Comparison of ENCODE assay signal across 10 mouse cellular contexts in the genomic region with DNA sequence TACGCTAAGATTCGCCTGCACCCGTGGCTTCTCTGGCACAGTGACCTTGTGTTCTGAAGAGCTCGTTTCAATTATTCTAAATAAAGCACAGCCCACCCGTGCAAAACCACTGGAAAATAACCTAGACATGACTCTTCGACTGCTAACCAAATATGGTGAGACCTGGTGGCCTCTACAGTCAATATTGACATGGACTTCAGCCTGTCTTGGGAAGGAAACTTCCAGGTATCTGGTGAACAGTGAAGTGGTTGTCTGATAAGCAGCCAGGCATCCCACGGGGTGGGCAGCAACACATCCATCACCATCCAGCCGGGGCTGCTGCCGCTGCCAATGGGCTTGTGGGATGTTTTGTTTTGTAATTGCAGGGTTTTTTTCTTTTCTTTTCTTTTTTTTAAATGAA. TPM values are rescaled to one million over a fixed set of nuclear protein-coding genes. Genes with fewer than 3 reads are reported as not detected.
"Had no signal": no experiment of that assay in that cellular context is flagged by ENCODE, and none has a peak within 500 bp of the region (broad histone marks: within the 10 kb centered on the region; RNA-seq: fewer than 3 reads in every experiment).

No protein-coding gene starts in this region.

- H3K4me3 ChIP-seq: left cerebral cortex, adult 2 months; limb, embryonic 10.5 days; liver, embryonic 13.5 days; midbrain, embryonic 13.5 days; myocyte had no signal

- H3K4me2 ChIP-seq: liver, embryonic 13.5 days; midbrain, embryonic 13.5 days had no signal

- H3K36me3 ChIP-seq: limb, embryonic 10.5 days; liver, embryonic 13.5 days; midbrain, embryonic 13.5 days had no signal

- H3K9me3 ChIP-seq: limb, embryonic 10.5 days; liver, embryonic 13.5 days; midbrain, embryonic 13.5 days had no signal

- H3K4me1 ChIP-seq: liver, embryonic 13.5 days; midbrain, embryonic 13.5 days had no signal

- H3K9ac ChIP-seq: liver, embryonic 13.5 days; liver, postnatal 0 days; midbrain, embryonic 13.5 days had no signal

- DNase-seq: kidney, adult 8-10 months; liver, embryonic 13.5 days; liver, postnatal 0 days; thymus, adult 2 months; thymus, postnatal 25 days had no signal

- ATAC-seq: liver, postnatal 0 days; midbrain, embryonic 13.5 days had no signal

- H3K27me3 ChIP-seq: liver, embryonic 13.5 days; midbrain, embryonic 13.5 days had no signal

- H3K27ac ChIP-seq: left cerebral cortex, adult 2 months; limb, embryonic 10.5 days; liver, embryonic 13.5 days; midbrain, embryonic 13.5 days had no signal

RNA-seq across cellular contexts. Expression of a gene that starts 52.0 kb away (rescaled TPM):
- total RNA-seq: neutrophil, adult 5-6 weeks had no signal
